Mouse (Mus musculus) MEL (cell line): ENCODE data around the gene Sorbs1.

Source experiments
- CTCF ChIP-seq, 3 experiments: IDR thresholded peaks in 2 of 3; conservative IDR thresholded peaks in 1 of 3; 2 replicates each; pipeline ENCODE4 v1.5.1; 2011 to 2012; ENCODE audit warnings: low read length in 3 of 3, low read depth in 2 of 3, mild to moderate bottlenecking in 2 of 3, improper control_type of control experiment in 1 of 3, inconsistent platforms in 1 of 3, mixed read lengths in 1 of 3, moderate library complexity in 1 of 3; ENCODE audit not compliant: control insufficient read depth in 1 of 3, insufficient read depth in 1 of 3, poor library complexity in 1 of 3, severe bottlenecking in 1 of 3
- NRF1 ChIP-seq: IDR thresholded peaks from 2 replicates; pipeline ENCODE4 v1.6.1; 2014; ENCODE audit warnings: low read depth, mild to moderate bottlenecking, inconsistent platforms, low read length, improper control_type of control experiment, moderate library complexity; ENCODE audit not compliant: poor library complexity, insufficient read depth, severe bottlenecking
- POLR2A ChIP-seq, 2 experiments: IDR thresholded peaks; 2 replicates each; pipeline ENCODE4 v1.6.1; 2011 to 2012; ENCODE audit warnings: low read length in 2 of 2, mild to moderate bottlenecking in 2 of 2, control low read depth in 1 of 2, improper control_type of control experiment in 1 of 2, low read depth in 1 of 2, moderate library complexity in 1 of 2; ENCODE audit not compliant: control insufficient read depth in 1 of 2, insufficient read depth in 1 of 2, poor library complexity in 1 of 2
- POLR2AphosphoS2 ChIP-seq: IDR thresholded peaks from 2 replicates; pipeline ENCODE4 v1.6.1; 2011; ENCODE audit warnings: low read length, improper control_type of control experiment
- POLR2AphosphoS5 ChIP-seq: IDR thresholded peaks from 2 replicates; pipeline ENCODE4 v1.6.1; 2012; ENCODE audit warnings: low read depth, borderline replicate concordance, mild to moderate bottlenecking, inconsistent platforms, low read length, moderate library complexity, mixed read lengths
- RAD21 ChIP-seq: IDR thresholded peaks from 2 replicates; pipeline ENCODE4 v1.6.1; 2011; ENCODE audit warnings: mild to moderate bottlenecking, low read depth, low read length, improper control_type of control experiment
- SIN3A ChIP-seq: IDR thresholded peaks from 2 replicates; pipeline ENCODE4 v1.6.1; 2012; ENCODE audit warnings: low read length, improper control_type of control experiment, inconsistent platforms
- ZKSCAN1 ChIP-seq: IDR thresholded peaks from 2 replicates; pipeline ENCODE4 v1.6.1; 2012; ENCODE audit warnings: low read depth, mild to moderate bottlenecking, inconsistent platforms, low read length, improper control_type of control experiment, moderate library complexity
- ZNF384 ChIP-seq: IDR thresholded peaks from 2 replicates; pipeline ENCODE4 v1.6.1; 2012; ENCODE audit warnings: low read depth, mild to moderate bottlenecking, inconsistent platforms, low read length, improper control_type of control experiment

DNA sequence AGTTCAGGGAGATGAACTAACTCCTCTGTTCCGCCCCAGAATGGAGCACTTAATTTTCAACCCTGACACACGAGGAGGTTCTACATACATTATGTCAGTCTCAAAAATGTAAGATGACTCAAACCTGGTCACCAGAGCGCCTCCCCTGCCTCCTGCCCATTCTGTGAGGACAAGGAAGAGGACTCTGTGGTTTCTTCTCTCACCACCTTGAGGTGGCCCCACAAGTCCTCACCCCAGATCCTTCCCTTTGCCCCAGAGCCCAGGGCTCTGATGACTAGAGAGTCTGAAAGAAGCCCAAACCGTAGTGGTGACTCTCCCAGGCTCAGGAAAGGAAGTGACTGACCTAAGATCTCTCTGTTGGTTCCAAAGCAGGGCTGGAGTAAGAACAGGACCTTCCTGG, 17.5 kb downstream of the Sorbs1 start:
- TF ChIP-seq CTCF (IDR thresholded peaks at IDR 0.05 in 2 of 3, conservative IDR thresholded peaks at IDR 0.05 in 1 of 3; ENCODE audit: control insufficient read depth in 1 of 3, insufficient read depth in 1 of 3, low read depth in 2 of 3, low read length in 3 of 3, poor library complexity in 1 of 3, severe bottlenecking in 1 of 3) (no peak), ZKSCAN1 (no peak), ZNF384 (no peak), SIN3A (no peak), POLR2A (IDR thresholded peaks at IDR 0.05; ENCODE audit: control insufficient read depth in 1 of 2, insufficient read depth in 1 of 2, low read depth in 1 of 2, low read length in 2 of 2, poor library complexity in 1 of 2) (no peak), RAD21 (no peak), POLR2AphosphoS5 (no peak), POLR2AphosphoS2 (no peak), NRF1 (no peak)
